Mouse (Mus musculus) heart, postnatal 0 days (tissue): Measurements from ENCODE around the gene Vil1.

Source experiments
- CTCF ChIP-seq: IDR thresholded peaks from 2 replicates; pipeline ENCODE4 v1.5.1; 2016; ENCODE audit warnings: antibody characterized with exemption, control low read depth, low read depth
- EP300 ChIP-seq: IDR thresholded peaks from 2 replicates; pipeline ENCODE4 v1.6.1; 2016; ENCODE audit warnings: antibody characterized with exemption, low read depth

GRCm38 (mm10) chr1:74418747-74419439 is 9.7 kb downstream of the Vil1 start:
- no peak for TF ChIP-seq CTCF
- TF ChIP-seq EP300 = no peak
